Mouse (Mus musculus): ENCODE results near the gene Hsbp1.
A peak's percentile ranks its signal among the peaks of the same experiment; 100 is the strongest.
"Not testable (repeated sequence)": the region's sequence is repeated elsewhere in the genome, so short reads cannot be mapped to it uniquely, and the experiment has no call there.

Gene Hsbp1

DNA sequence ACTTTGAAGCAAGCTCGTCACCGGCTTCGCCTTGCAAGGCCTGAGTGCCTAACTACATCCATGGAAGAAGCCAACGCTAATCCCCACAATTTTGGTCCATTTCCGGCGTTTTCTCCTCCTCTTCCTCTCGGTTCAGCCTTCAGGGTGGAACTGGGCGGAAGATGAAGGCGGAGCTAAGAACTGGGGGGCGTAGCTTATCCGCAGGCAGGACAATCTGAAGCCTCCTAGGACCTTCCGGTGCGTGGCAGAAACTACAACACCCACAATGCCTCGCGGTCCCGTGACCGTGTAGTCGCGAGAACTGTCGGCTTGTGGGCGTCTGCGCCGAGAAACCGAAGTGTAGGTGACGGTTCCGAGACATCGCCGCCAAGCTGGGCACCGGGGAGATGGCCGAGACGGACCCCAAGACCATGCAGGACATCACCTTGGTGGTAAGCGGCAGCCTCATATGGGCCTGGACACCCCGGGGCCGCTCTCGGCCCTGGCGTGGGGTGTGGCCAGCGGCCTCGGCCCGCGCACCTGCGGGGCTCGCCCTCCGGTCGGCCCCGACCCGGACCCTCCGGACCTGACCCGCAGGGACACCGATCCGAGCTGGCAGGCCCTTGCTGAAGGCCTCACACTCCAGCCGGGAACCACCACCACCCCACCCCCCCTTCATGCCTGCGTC, at the start of gene Hsbp1:
TSS of gene Hsbp1 (plus strand) at position 299 of the 667 bp plus-strand sequence.
- peak; percentile 99 for DNase-seq (ENCODE audit: low read depth, low spot score)

GRCm38 (mm10) chr8:119295477-119295876, 48.8 kb upstream of the Hsbp1 start:
- peak; percentile 81 for DNase-seq (ENCODE audit: low read depth, low spot score)

DNA sequence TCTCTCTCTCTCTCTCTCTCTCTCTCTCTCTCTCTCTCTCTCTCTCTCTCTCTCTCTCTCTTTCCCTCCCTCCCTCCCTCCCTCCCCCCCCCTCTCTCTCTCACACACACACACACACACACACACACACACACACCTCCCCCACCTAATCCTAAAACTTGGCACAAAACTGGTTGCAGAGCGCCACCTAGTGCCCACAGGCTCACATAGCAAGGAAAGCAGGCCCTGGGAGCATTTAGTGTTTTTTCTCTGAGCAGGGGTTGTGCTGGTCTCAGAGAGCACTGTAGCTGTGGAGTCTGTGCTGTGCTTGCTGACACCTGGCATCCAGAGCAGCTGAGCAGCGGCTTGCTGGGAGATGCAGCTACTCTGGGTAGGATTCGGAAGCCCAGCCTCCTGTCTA, 46.5 kb upstream of the Hsbp1 start:
- DNase-seq (ENCODE audit: low read depth, low spot score): peak; percentile 65

- peak; percentile 26 for DNase-seq (ENCODE audit: low read depth, low spot score)
Measured at GRCm38 (mm10) chr8:119300335-119300734, 44.0 kb upstream of the Hsbp1 start.

DNA sequence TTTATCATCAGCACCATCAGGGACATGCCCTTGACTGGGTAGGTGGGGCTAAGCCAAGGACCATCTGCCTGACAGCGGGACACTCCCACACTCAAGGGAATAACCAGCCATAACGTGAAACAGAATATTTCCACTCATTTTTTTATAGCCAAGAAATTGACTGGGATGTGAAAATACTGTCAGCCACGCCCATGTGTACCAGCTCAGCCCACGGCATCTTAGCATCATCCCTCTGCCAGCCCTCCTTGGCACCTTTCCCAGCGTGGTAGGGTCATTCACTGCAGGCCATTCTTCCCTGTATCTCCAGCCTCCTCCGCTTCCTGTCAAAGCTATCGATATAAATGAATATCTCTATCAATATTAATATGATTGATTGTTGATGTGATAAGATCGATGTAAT, 40.1 kb upstream of the Hsbp1 start:
- no peak for DNase-seq (ENCODE audit: low read depth, low spot score)

DNA sequence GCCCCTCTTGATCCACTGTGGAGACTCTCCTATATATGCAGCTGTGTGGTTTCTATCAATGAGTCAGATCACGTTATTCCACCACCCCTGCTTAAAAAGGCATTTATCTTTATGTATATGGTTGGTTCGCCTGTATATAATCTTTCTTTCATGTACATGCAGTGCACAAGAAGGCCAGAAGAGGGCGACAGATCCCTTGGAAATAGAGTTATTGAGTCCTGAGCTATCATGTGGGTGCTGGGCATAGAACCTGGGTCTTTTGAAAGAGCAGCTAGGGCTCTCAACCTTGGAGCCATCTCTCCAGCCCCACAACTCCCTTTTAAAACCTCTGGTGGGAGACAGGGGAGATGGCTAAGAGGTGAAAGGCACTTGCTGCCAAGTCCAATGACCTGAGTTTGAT, 32.9 kb upstream of the Hsbp1 start:
- DNase-seq (ENCODE audit: low read depth, low spot score): peak; percentile 65

GRCm38 (mm10) chr8:119323215-119323614, 21.1 kb upstream of the Hsbp1 start:
- no peak for DNase-seq (ENCODE audit: low read depth, low spot score)

GRCm38 (mm10) chr8:119339546-119339945, 4.7 kb upstream of the Hsbp1 start:
- DNase-seq (ENCODE audit: low read depth, low spot score): no peak

- no peak for DNase-seq (ENCODE audit: low read depth, low spot score)
Measured at GRCm38 (mm10) chr8:119343606-119344005, 682 bp upstream of the Hsbp1 start.

- DNase-seq (ENCODE audit: low read depth, low spot score): no peak
Measured at GRCm38 (mm10) chr8:119345029-119345682, 868 bp downstream of the Hsbp1 start.

- peak; percentile 54 for DNase-seq (ENCODE audit: low read depth, low spot score)
Measured at GRCm38 (mm10) chr8:119345683-119346075, 1.4 kb downstream of the Hsbp1 start.

DNA sequence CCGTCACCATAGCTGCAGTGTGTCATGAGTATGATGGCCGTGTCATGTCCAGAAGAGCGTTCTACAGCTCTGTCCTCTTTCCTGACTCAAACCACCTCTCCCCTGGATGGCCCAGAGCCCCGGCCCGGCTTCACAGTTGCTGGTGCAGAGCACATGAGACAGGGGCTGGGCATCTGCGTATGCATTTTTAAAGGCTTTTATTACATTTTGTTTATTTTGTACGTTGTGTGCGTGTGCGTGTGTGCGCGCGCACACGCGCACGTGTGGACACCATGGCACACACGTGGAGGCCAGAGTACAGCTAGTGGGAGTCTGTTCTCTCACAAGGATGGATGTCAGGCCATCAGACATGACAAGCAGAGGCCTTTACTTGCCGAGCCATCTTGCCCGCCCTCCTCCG, 7.4 kb downstream of the Hsbp1 start:
- no peak for DNase-seq (ENCODE audit: low read depth, low spot score)

DNA sequence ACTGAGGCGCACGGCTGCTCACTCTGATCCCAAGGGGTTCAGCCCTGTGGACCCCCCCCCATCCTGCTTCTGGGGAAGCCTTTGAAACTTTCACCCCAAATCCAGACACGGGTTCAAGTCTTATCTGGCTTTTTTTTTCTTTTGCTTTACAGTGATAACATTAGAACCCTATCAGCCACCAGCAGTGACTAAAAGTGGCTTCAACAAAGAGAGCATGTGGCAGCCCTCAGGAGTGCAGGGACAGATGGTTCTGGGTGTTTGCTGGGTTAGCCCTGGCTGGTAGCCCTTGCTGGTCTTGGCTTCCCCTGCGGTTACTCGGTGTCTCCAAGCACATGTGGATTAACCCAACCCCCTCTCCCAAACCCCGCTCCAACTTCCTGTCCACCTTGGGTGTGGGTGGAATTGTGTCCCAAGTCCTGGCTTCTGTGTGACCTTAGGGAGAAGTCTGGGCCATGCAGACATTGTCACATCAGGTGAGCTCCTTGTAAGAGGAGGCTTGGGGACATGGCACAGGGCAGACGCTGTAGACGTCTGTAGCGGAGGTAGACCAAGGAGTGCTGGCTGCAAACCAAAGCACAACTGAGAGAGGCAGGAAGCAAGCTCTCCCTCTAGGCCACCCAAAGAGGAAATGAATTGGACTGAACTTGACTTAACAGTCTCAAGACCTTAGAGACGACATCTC, 8.8 kb downstream of the Hsbp1 start:
- DNase-seq (ENCODE audit: low read depth, low spot score): no peak

GRCm38 (mm10) chr8:119353659-119354023, 9.4 kb downstream of the Hsbp1 start:
- no peak for DNase-seq (ENCODE audit: low read depth, low spot score)

DNA sequence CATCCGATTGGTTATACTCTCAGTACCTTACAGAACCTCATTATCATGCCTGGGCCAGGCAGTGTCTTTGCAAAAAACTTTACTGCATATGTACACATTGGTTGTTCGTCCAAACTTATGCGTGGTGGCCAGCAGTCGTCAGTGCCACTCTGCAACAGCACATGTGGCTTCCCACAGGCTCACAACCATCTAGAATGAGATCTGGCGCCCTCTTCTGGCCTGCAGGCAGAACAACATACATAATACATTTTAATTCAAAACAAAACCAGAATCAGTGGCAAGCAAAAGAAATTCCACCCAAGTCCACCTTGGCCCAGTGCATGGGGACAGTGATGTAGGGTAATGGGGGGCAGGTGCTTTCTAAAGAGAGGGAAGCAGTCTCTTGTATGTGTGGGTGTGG, 12.3 kb downstream of the Hsbp1 start:
- peak; percentile 70 for DNase-seq (ENCODE audit: low read depth, low spot score)

- no peak for DNase-seq (ENCODE audit: low read depth, low spot score)
Measured at GRCm38 (mm10) chr8:119358175-119358574, 13.9 kb downstream of the Hsbp1 start.

- peak; percentile 93 for DNase-seq (ENCODE audit: low read depth, low spot score)
Measured at GRCm38 (mm10) chr8:119358836-119359235, 14.5 kb downstream of the Hsbp1 start.

GRCm38 (mm10) chr8:119360686-119361295, 16.5 kb downstream of the Hsbp1 start:
- DNase-seq (ENCODE audit: low read depth, low spot score): no peak

- not testable (repeated sequence) for DNase-seq (ENCODE audit: low read depth, low spot score)
Measured at GRCm38 (mm10) chr8:119374716-119375115, 30.4 kb downstream of the Hsbp1 start.

DNA sequence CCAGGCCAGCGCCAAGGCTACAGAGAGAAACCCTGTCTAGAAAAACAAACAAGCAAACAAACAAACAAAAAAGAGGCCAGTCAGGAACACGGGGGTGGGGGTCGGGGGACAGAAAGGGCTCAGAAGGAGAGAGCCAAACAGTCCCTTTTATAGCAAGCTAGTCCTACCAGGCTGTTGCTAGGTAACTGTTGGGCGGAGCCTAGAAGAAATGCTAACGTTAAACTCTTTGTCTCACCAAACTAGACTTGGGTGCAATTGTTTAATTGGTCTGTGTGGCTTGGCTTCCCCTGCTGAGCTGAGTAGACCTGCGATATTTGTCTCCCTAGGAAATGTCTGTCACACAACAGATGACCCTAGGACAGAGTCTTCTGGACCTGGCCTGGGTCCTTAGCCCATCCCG, 34.2 kb downstream of the Hsbp1 start:
- DNase-seq (ENCODE audit: low read depth, low spot score): peak; percentile 65

DNA sequence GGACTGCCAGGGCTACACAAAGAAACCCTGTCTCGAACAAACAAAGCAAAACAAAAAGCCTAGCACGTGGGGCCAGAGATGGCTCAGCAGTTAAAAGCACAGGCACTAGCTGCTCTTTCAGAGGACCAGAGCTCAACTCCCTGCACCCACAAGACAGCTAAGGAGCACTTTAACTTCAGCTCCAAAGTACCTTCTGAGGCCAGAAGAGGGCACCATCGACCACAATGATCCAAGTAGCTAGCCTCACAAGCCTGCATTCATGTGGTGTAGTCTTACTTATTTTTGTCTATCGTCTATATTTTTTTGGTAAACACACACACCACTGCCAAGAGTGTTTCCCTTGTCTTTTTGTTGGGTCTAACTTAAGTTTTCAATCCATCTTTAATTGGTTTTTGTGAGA, 36.3 kb downstream of the Hsbp1 start:
- DNase-seq (ENCODE audit: low read depth, low spot score): peak; percentile 86

DNA sequence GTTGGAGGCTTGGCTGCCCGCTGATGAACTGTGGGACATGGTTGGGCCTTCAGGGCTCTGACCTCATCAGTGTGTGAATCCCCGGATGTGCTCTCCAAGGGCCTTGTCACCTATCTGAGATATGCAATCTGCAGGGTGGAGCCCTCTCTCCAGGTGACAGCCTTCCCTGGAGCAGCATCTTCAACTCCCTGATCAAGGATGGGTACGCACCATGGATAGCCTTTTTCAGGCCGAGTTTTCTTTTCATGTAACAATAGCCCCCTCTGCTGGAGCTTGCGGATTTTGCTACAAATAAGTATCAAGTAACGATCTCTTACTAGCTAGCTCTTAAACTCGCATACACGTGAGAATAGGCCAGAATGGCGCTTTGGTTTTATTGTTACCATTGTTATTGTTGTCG, 40.2 kb downstream of the Hsbp1 start:
- peak; percentile 89 for DNase-seq (ENCODE audit: low read depth, low spot score)

Measured in ES-CJ7 (cell line).